Mouse (Mus musculus) T-cell, adult 2 months (primary cell): ENCODE results near the gene Rxfp2.

Experiments
- DNase-seq: peaks from one replicate; pipeline ENCODE4 v3.0.0; 2022; ENCODE audit warnings: low spot score

Gene Rxfp2

GRCm38 (mm10) chr5:150044533-150044932 lies 26.1 kb downstream of the Rxfp2 start:
- no peak for DNase-seq

- no peak for DNase-seq
These were observed 28.0 kb downstream of the Rxfp2 start for GRCm38 (mm10) chr5:150046438-150046837.

GRCm38 (mm10) chr5:150049946-150050345 lies 31.5 kb downstream of the Rxfp2 start:
- DNase-seq: no peak

GRCm38 (mm10) chr5:150051828-150052227 lies 33.4 kb downstream of the Rxfp2 start:
- DNase-seq: no peak

- DNase-seq: no peak
These were observed 34.8 kb downstream of the Rxfp2 start for GRCm38 (mm10) chr5:150053294-150053693.

GRCm38 (mm10) chr5:150053956-150054355 lies 35.5 kb downstream of the Rxfp2 start:
- DNase-seq: no peak

GRCm38 (mm10) chr5:150055322-150055721 lies 36.8 kb downstream of the Rxfp2 start:
- DNase-seq: no peak

- no peak for DNase-seq
These were observed 37.6 kb downstream of the Rxfp2 start for GRCm38 (mm10) chr5:150056056-150056455.

- DNase-seq: no peak
These were observed 40.4 kb downstream of the Rxfp2 start for GRCm38 (mm10) chr5:150058845-150059244.

- no peak for DNase-seq
These were observed 41.0 kb downstream of the Rxfp2 start for GRCm38 (mm10) chr5:150059466-150059865.

GRCm38 (mm10) chr5:150061086-150061485 lies 42.6 kb downstream of the Rxfp2 start:
- no peak for DNase-seq

GRCm38 (mm10) chr5:150064286-150064685 lies 45.8 kb downstream of the Rxfp2 start:
- no peak for DNase-seq

GRCm38 (mm10) chr5:150070086-150070485 lies 51.6 kb downstream of the Rxfp2 start:
- no peak for DNase-seq

- DNase-seq: no peak
These were observed 53.3 kb downstream of the Rxfp2 start for GRCm38 (mm10) chr5:150071738-150072137.

- DNase-seq: no peak
These were observed 61.7 kb downstream of the Rxfp2 start for GRCm38 (mm10) chr5:150079866-150080797.

GRCm38 (mm10) chr5:150082696-150083095 lies 64.2 kb downstream of the Rxfp2 start:
- DNase-seq: no peak

- no peak for DNase-seq
These were observed 64.7 kb downstream of the Rxfp2 start for GRCm38 (mm10) chr5:150083190-150083589.

GRCm38 (mm10) chr5:150097620-150098019 lies 79.1 kb downstream of the Rxfp2 start:
- peak; percentile 34 for DNase-seq

GRCm38 (mm10) chr5:150098754-150099153 lies 80.3 kb downstream of the Rxfp2 start:
- no peak for DNase-seq

GRCm38 (mm10) chr5:150101789-150102188 lies 83.3 kb downstream of the Rxfp2 start:
- no peak for DNase-seq

GRCm38 (mm10) chr5:150106358-150106757 lies 87.9 kb downstream of the Rxfp2 start:
- no peak for DNase-seq

- no peak for DNase-seq
These were observed 92.8 kb downstream of the Rxfp2 start for GRCm38 (mm10) chr5:150111236-150111635.

GRCm38 (mm10) chr5:150114007-150114406 lies 95.5 kb downstream of the Rxfp2 start:
- peak; percentile 14 for DNase-seq

- DNase-seq: no peak
These were observed 96.3 kb downstream of the Rxfp2 start for GRCm38 (mm10) chr5:150114778-150115177.
